Mouse (Mus musculus): ENCODE results near the gene Morf4l1. TPM values are rescaled to one million over a fixed set of nuclear protein-coding genes. Genes with fewer than 3 reads are reported as not detected.
"Not testable (repeated sequence)": the region's sequence is repeated elsewhere in the genome, so short reads cannot be mapped to it uniquely, and the experiment has no call there.

Morf4l1 gene
- total RNA-seq, 4 experiments from 2014 or later: 196 to 235 (median 212) TPM

GRCm38 (mm10) chr9:90115308-90115700 is 730 bp upstream of the Morf4l1 start:
- DNase-seq (ENCODE audit: low spot score in 2 of 2): no peak

GRCm38 (mm10) chr9:90113651-90114566 is 665 bp downstream of the Morf4l1 start:
- DNase-seq (ENCODE audit: low spot score in 2 of 2): peak; percentile 86 to 89

DNA sequence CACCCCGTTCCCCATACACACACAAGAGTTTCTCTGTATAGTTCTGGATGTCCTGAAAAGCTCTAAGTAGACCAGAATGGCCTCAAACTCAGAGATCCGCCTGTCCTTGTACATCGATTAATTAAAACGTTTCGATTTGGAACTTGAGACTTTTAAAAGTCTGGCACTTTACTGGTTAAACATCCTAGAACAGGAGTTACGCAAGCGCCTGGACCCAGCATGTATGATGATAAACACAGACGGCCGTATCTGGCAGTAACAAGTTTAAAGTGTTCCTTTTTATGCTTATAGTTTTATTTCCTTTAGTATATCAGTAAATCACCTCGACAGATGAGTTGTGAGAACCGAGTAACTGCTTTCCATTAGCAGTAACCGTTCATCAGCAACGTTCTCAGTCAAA is 1.4 kb downstream of the Morf4l1 start:
- DNase-seq (ENCODE audit: low spot score in 2 of 2): no peak

DNA sequence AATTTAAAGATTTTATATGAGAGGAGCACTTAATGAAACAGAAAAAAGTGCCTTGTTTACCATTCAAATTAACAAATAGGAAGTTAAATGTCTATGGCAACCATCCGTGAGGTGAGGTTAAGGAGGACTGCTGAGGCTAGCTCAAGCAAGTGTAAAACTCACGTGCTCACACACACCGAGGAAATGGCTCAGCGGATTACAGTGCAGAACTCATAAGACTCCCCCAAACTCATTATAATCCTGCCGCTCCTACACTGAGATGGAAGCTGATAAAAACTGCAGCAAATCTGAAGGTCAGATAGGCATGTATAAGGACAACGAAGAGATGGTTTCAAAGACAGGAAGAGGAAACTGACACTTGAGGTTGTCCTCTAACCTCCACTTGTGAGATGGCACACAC is 5.2 kb downstream of the Morf4l1 start:
- no peak for DNase-seq (ENCODE audit: low spot score in 2 of 2)

DNA sequence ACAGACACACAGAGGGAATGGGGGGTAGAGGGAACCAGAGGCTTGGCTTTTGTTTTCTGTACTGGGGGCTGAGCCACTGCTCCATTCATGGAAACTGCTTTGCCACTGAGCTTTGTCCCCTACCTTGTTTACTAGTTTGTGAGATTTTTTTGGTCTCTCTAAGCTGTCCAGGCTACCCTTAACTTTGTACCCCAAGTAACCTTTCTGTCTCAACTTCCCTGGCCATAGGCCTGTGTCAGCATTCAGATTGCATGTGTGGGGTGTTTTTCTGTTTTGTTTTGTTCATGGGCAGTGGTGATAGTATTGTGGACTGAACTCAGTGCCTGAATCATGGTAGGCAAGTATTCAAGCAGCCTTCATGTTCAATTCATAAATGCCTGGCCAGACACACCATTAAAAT is 6.3 kb downstream of the Morf4l1 start:
- no peak for DNase-seq (ENCODE audit: low spot score in 2 of 2)

- DNase-seq (ENCODE audit: low spot score in 2 of 2): no peak
Measured at GRCm38 (mm10) chr9:90106915-90107314, 7.7 kb downstream of the Morf4l1 start.

DNA sequence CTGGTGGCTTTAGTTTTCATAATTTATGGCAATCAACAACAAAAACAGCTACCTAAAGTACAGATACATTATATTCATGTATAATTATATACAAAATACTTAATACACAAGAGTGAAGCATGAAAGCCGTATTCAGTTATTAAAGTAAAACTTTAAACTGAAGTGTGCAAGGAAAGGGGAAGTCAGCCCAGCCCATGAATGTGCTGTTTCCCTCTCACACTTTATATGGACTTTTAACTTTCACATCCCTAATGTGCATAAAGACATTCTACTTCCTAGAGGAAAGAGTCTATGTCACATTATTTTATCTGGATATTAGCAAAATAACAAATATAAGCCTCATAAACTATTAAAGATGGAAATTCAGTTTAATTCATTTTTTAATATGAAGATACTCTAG is 9.1 kb downstream of the Morf4l1 start:
- no peak for DNase-seq (ENCODE audit: low spot score in 2 of 2)

- no peak for DNase-seq (ENCODE audit: low spot score in 2 of 2)
Measured at GRCm38 (mm10) chr9:90100760-90101159, 13.8 kb downstream of the Morf4l1 start.

DNA sequence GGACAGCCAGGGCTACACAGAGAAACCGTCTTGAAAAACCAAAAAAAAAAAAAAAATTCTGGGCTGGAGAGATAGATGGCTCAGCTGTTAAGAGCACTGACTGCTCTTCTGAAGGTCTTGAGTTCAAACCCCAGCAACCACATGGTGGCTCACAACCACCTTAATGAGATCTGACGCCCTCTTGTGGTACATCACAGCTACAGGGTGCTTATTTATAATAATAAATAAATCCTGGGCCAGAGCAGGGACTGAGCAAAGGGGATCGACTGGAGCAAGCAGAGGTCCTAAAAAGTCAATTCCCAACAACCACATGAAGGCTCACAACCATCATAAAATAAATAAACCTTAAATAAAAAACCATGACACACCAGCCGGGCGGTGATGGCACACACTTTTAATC is 15.6 kb downstream of the Morf4l1 start:
- no peak for DNase-seq (ENCODE audit: low spot score in 2 of 2)

GRCm38 (mm10) chr9:90089339-90090104 is 25.1 kb downstream of the Morf4l1 start:
- DNase-seq (ENCODE audit: low spot score in 2 of 2): no peak

GRCm38 (mm10) chr9:90087906-90088485 is 26.6 kb downstream of the Morf4l1 start:
- no peak for DNase-seq (ENCODE audit: low spot score in 2 of 2)

DNA sequence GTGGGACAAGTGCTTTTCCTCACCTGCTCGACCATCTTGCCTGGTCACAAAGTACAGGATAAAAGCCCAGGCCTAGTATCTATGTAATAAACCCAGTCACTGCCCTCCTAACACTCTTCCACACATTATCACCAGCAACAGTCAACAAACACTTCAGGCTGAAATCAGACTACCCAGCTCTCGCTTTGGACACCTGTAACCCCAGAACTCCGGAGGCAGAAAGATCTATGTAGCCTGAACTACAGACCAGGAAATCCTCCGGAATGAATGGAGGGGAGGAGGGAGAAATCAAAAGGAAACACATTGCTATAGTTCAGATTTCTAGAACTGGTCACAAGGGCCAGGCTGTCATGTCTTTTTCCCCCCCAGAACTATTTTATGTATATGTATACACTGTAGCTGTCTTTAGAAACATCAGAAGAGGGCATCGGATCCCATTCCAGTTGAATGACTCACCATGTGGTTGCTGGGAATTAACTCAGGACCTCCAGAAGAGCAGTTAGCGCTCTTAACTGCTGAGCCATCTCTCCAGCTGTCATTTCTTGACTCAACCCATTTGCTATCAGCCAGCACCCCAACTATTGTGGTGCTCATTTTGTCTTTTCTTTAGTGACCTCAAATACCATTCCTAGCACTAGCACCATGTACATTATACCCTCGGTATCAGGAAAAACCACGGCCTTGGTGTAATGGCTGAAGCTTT is 29.7 kb downstream of the Morf4l1 start:
- no peak for DNase-seq (ENCODE audit: low spot score in 2 of 2)

GRCm38 (mm10) chr9:90084152-90084551 is 30.4 kb downstream of the Morf4l1 start:
- DNase-seq (ENCODE audit: low spot score in 2 of 2): no peak

GRCm38 (mm10) chr9:90082992-90083391 is 31.6 kb downstream of the Morf4l1 start:
- DNase-seq (ENCODE audit: low spot score in 2 of 2): no peak

DNA sequence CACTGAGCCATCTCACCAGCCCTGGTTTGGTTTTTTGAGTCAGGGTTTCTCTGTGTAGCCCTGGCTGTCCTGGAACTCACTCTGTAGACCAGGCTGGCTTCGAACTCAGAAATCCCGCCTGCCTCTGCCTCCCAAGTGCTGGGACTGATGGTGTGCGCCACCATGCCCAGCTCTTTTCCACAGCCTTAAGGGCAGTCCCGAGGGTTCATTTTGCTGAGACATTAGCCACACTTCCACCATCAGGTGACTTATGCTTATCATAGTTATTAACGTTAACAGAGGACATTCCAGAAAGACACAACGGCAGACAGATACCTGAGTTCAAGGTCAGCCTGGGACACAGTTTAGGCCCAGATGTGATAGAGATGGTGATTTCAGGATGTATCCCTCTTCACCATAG is 32.6 kb downstream of the Morf4l1 start:
- not testable (repeated sequence) for DNase-seq (ENCODE audit: low spot score in 2 of 2)

- DNase-seq (ENCODE audit: low spot score in 2 of 2): peak; percentile 22 to 39
Measured at GRCm38 (mm10) chr9:90076849-90077461, 37.6 kb downstream of the Morf4l1 start.

DNA sequence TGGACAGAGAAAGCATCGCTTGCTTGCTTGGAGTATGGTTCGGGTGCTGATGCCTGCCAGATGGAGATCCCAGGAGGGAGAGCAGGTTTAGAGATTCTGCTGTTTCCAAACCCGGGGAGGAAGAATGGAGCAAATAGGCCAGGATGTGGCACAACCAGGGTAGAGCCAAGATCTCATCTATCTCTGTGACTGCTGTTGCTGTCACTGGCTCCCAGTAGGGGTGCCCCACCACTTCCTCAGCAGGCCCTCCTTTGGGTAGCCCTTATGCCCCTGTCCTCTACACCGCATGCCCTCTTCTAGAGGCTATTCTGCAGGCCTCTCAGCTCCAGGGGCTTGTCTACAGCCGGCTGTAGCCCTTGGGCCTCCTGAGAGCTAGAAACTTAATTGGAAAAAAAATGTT is 38.4 kb downstream of the Morf4l1 start:
- DNase-seq (ENCODE audit: low spot score in 2 of 2): no peak

- DNase-seq (ENCODE audit: low spot score in 2 of 2): no peak
Measured at GRCm38 (mm10) chr9:90075336-90075735, 39.2 kb downstream of the Morf4l1 start.

DNA sequence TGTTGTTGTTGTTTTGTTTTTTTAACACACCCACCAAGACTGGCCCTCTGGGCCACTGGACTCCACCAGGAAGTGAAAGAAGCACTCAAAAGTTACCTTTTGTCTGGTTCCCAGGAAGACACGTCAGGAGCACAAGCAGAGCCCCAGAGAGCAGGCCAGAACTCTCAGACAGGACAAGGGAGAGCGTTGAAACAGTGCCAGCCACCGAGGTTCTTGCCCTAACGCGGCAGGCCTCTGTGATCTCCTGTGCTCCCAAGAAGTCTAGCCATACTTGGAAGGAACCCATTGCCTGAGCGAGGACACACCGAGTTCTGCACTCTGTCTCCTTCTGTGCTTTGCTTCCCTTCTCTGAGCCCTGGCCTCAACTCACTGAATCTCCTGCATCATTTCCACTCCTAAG is 44.4 kb downstream of the Morf4l1 start:
- DNase-seq (ENCODE audit: low spot score in 2 of 2): no peak

DNA sequence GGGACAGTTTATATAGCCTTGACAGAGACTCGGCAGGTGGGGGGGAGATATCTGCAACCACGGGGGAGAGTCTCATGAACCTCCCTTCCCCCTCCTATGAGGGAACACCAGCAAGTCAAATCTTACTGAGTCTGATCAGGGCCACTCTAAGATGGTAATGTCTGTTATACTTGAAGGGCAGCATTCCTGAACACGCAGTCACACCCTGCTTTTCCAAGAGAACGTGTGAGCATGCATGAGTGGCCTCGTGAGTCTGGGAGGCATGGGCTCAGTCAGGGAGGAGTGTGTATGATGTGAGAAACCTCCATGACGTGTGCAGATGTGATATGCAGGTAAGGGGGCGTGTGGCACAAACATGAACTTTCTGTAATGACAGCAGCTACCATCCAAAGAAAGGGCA is 45.1 kb downstream of the Morf4l1 start:
- no peak for DNase-seq (ENCODE audit: low spot score in 2 of 2)

DNA sequence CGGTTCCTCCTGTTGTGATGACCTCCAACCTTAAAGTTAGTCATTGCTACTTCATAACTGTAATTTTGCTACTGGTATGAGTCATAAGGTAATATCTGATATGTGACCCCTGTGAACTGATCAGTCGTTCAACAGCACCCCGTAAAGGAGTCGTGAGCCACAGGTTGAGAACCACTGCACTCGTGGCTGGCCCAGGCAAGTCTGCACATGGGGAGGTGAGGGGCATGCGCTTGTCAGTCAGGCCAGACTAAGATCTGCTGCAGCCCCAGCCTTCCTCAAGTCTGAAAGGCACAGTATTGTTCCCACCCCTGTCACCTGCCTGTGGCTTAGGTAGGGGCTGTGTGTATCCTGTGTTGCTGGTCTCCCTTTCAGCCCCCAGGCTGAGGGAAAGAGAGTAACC is 45.8 kb downstream of the Morf4l1 start:
- DNase-seq (ENCODE audit: low spot score in 2 of 2): no peak
